Mouse (Mus musculus): ENCODE measurements at regions not wholly inside any gene's neighbourhood (a gene's known extent, or its start where the extent isn't known, plus 50 kb on each side); places are given as distances from the start of the nearest gene placed in this dataset.

DNA sequence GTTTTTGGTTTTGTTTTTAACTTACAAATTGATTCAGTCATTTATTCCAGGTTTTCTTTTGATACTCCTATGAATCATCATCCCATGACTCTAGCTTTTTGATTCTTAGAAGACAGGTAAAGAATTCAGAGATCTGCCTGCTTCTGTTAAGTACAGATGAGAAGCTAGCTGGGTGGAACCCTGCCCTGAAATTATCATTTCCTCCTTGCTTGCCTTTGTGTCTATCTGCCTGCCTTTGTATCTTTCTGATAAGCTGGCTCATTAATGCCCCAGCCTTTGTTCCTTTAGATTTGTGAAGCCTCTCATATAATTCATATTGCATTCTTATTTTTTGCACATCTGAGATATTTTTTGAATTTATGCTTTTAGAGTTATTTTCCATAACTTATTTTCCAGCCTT lies 167.6 kb upstream of the Gm49339 start:
- ATAC-seq (ENCODE audit: low FRiP score, low read depth), result no peak
- no peaks in the 10 kb centered on the region for H3K27me3 ChIP-seq
- no peak overlapping the region for H3K4me2 ChIP-seq
- H3K27ac ChIP-seq (replicated peaks), result no peak overlapping the region
- H3K9me3 ChIP-seq, result no peaks in the 10 kb centered on the region
- no peak overlapping the region for H3K4me3 ChIP-seq
- H3K4me1 ChIP-seq (replicated peaks), result no peaks in the 10 kb centered on the region
- no peak overlapping the region for H3K9ac ChIP-seq
- no peaks in the 10 kb centered on the region for H3K36me3 ChIP-seq

DNA sequence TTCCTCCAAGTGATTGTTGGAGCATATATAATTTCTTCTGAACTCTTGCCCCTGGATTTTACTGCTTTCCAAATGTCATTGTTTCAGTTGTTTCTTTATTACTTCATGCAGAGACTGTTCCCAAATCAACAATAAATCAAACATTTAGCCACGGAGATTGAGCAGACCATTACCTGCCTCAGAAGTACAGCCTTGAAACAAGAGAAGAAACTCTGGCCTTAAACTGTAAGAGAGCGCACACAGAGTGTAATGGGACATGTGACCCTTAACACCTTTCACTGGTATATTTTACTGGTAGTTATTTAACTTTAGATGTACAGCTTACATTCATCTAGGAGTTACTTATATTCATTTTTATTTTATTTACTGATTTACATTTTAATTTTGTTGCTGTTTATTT lies 160.2 kb upstream of the Gm49339 start:
- no peak for ATAC-seq (ENCODE audit: low FRiP score, low read depth)
- no peak overlapping the region for H3K9ac ChIP-seq
- H3K4me3 ChIP-seq, result no peak overlapping the region
- H3K9me3 ChIP-seq, result no peaks in the 10 kb centered on the region
- no peak overlapping the region for H3K4me2 ChIP-seq
- H3K27ac ChIP-seq (replicated peaks), result no peak overlapping the region
- H3K36me3 ChIP-seq, result no peaks in the 10 kb centered on the region
- no peaks in the 10 kb centered on the region for H3K4me1 ChIP-seq (replicated peaks)
- WGBS, result 75% methylated on average over 2 of the region's 2 CpGs
- H3K27me3 ChIP-seq, result no peaks in the 10 kb centered on the region

DNA sequence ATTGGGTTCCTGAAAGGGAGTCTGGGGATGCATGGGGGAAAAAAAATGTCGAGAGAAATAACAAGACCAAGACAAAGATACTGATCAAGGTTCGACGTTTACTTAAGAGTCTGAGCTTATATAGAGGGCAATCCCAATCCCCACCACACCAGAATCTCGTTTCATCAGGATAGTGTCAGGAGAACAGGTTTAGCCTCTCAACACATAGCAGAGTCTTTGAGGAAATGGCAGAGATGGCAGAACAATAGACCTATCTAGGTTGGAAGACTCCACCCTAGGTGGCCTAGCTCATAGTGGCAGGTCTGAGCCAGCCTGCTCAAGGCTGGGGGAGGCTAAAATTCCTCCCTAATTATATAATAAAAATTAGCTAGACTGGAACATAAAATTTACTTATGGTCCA lies 151.6 kb upstream of the Gm49339 start:
- no peak overlapping the region for H3K27ac ChIP-seq (replicated peaks)
- no peak overlapping the region for H3K9ac ChIP-seq
- WGBS, result 80% methylated on average over 4 of the region's 4 CpGs
- H3K4me3 ChIP-seq, result no peak overlapping the region
- no peak for ATAC-seq (ENCODE audit: low FRiP score, low read depth)
- no peaks in the 10 kb centered on the region for H3K27me3 ChIP-seq
- no peaks in the 10 kb centered on the region for H3K4me1 ChIP-seq (replicated peaks)
- no peaks in the 10 kb centered on the region for H3K36me3 ChIP-seq
- no peaks in the 10 kb centered on the region for H3K9me3 ChIP-seq
- no peak overlapping the region for H3K4me2 ChIP-seq

DNA sequence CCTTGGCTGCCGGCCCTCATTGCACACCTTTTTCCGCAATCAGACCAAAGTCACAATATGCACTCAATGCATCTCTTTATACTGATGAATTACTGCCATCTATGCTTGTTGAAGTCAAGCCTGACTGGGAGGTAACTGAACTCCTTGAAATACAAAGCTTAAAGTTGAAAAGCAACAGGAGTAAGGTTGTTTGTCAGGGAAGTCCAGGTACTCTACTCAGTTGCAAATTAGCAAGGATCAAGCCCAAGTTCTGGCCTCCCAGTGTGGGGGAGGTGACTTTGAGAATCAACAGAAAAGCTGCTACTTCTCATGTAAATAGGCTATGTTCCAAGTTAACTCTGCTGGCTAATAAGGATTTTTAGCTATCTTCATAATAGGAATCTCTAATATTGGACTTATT lies 151.0 kb upstream of the Gm49339 start:
- no peak overlapping the region for H3K4me2 ChIP-seq
- no peaks in the 10 kb centered on the region for H3K9me3 ChIP-seq
- ATAC-seq (ENCODE audit: low FRiP score, low read depth), result no peak
- H3K9ac ChIP-seq, result no peak overlapping the region
- H3K4me3 ChIP-seq, result no peak overlapping the region
- H3K4me1 ChIP-seq (replicated peaks), result no peaks in the 10 kb centered on the region
- WGBS, result 90% methylated on average over 2 of the region's 2 CpGs
- H3K27me3 ChIP-seq, result no peaks in the 10 kb centered on the region
- no peak overlapping the region for H3K27ac ChIP-seq (replicated peaks)
- H3K36me3 ChIP-seq, result no peaks in the 10 kb centered on the region
